Mouse (Mus musculus) brain, embryonic 14.5 days (tissue): ENCODE measurements around the gene Sh3bp5l.

Experiments used
- CTCF ChIP-seq: fragments of 200-500 bp; IDR thresholded peaks from 2 replicates; pipeline ENCODE4 v1.5.1; 2012; ENCODE audit warnings: inconsistent platforms, mild to moderate bottlenecking, moderate library complexity, borderline replicate concordance; ENCODE audit not compliant: insufficient read depth, insufficient read length; ENCODE audit errors: extremely low read depth
- POLR2A ChIP-seq: fragments of 200-500 bp; IDR thresholded peaks from 2 replicates; pipeline ENCODE4 v1.6.1; 2012; ENCODE audit warnings: mild to moderate bottlenecking, inconsistent platforms, borderline replicate concordance; ENCODE audit not compliant: poor library complexity, insufficient read depth, insufficient read length, severe bottlenecking; ENCODE audit errors: extremely low read depth

DNA sequence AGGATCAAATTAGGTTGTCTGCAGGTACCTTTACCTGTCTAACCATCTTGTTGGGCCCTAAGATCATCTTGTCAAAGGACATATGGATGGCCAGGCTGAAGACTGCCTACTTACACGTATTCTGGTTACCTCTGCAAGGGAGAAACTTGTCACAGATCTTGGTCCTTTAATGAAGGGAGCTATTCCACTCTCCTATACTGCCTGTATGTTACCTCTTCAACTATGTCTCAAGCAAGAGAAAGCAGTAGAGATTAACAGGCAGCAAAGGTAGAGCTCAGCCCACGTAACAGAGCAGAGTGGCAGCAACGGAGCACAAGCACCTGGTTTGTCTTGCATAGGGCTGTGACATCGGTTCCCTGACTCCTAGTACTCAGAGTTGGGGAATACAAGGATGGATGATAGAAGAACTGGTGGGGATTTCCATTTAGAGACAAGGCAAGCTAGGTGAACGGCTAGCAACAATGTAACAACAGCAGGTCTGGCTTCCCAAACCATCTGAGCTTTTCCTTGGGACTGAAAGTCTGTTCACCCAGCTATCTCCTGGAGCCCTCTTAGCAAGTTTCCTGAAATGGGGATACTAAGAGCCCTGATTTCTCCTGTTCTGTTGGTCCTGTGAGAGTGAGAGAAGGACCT lies 14.9 kb upstream of the Sh3bp5l start:
- TF ChIP-seq CTCF = no peak
- no peak for TF ChIP-seq POLR2A
